Mouse (Mus musculus) kidney, embryonic 14.5 days (tissue): ENCODE measurements around the gene Map3k20. TPM values are rescaled to one million over a fixed set of nuclear protein-coding genes. Genes with fewer than 3 reads are reported as not detected.

Experiments
- ATAC-seq: fragments of 200-750 bp; cut with Nextera tagmentation; 2 replicates; pipeline ENCODE4 v1.8.0; 2017; ENCODE audit warnings: moderate number of reproducible peaks, mild to moderate bottlenecking, moderate TSS enrichment, moderate library complexity; ENCODE audit not compliant: low FRiP score, low TSS enrichment
- H3K27ac ChIP-seq: fragments of 300-500 bp; sonication (generic); 2 replicates; pipeline ENCODE4 v1.5.1; 2014; ENCODE audit warnings: low read depth, mild to moderate bottlenecking, low read length, moderate library complexity, mixed read lengths
- H3K27me3 ChIP-seq: fragments of 300-500 bp; sonication (generic); 2 replicates; pipeline ENCODE4 v1.6.1; 2014; ENCODE audit warnings: mild to moderate bottlenecking, low read length; ENCODE audit not compliant: control insufficient read depth, insufficient read depth
- H3K36me3 ChIP-seq: fragments of 300-500 bp; sonication (generic); 2 replicates; pipeline ENCODE4 v1.6.1; 2014; ENCODE audit warnings: low read length, mixed read lengths; ENCODE audit not compliant: control insufficient read depth, insufficient read depth
- H3K4me1 ChIP-seq: fragments of 300-500 bp; sonication (generic); 2 replicates; pipeline ENCODE4 v1.6.1; 2014; ENCODE audit warnings: low read length, mixed read lengths; ENCODE audit not compliant: control insufficient read depth, insufficient read depth
- H3K4me2 ChIP-seq: fragments of 300-500 bp; sonication (generic); replicated peaks from 2 replicates; pipeline ENCODE4 v1.6.1; 2014; ENCODE audit warnings: low read depth, mild to moderate bottlenecking, low read length
- H3K4me3 ChIP-seq: fragments of 300-500 bp; sonication (generic); 2 replicates; pipeline ENCODE4 v1.5.1; 2014; ENCODE audit warnings: mild to moderate bottlenecking, low read length
- H3K9ac ChIP-seq: fragments of 300-500 bp; sonication (generic); 2 replicates; pipeline ENCODE4 v1.6.1; 2014; ENCODE audit warnings: low read depth, mild to moderate bottlenecking, low read length, moderate library complexity
- H3K9me3 ChIP-seq: fragments of 300-500 bp; sonication (generic); 2 replicates; pipeline ENCODE4 v1.6.1; 2016; ENCODE audit warnings: low read length; ENCODE audit not compliant: control insufficient read depth
- WGBS: fragments of 180-500 bp; shearing (Covaris S2); extraction: QIAGEN DNeasy Blood & Tissue Kit; methylation state at CpG from one replicate; pipeline ENCODE4 v1.1.7; 2014; 5-methylcytosine and 5-hydroxymethylcytosine counted together
- polyA plus RNA-seq: library from polyadenylated mRNA; unstranded; fragments of >200 nt; fragmentation: Nextera tagmentation; extraction: Ambion mirVana; gene quantifications from 2 replicates; pipeline ENCODE4 v1.2.1, GENCODE M21; 2014

Gene Map3k20
- polyA plus RNA-seq, 1 experiment from 2014 or later = 15.7 TPM

DNA sequence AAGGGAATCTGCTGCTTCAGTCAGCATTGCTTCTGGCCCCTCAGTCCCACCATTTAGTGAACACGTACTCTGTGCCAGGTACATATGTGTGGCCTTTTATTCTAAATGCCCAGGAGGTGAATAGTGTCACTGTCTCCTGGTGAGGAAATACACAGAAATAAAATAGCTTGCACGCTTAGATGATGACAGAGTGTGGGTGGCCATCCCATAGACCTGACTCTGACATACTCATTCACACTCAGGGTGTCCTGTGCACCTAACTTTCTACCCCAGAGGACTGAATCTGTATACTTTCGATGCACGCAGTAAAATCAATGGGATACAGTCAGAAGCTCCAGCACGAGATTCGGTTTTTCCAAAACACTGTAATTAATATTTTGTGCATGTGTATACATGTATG lies 18.0 kb upstream of the Map3k20 start:
- H3K9ac ChIP-seq = no peak overlapping the region
- H3K4me2 ChIP-seq = no peak overlapping the region
- ATAC-seq = no peak
- no peak overlapping the region for H3K27ac ChIP-seq
- no peaks in the 10 kb centered on the region for H3K9me3 ChIP-seq
- no peaks in the 10 kb centered on the region for H3K27me3 ChIP-seq
- 88% methylated on average over 6 of the region's 6 CpGs for WGBS
- no peak overlapping the region for H3K4me3 ChIP-seq
- no peaks in the 10 kb centered on the region for H3K36me3 ChIP-seq
- no peaks in the 10 kb centered on the region for H3K4me1 ChIP-seq

DNA sequence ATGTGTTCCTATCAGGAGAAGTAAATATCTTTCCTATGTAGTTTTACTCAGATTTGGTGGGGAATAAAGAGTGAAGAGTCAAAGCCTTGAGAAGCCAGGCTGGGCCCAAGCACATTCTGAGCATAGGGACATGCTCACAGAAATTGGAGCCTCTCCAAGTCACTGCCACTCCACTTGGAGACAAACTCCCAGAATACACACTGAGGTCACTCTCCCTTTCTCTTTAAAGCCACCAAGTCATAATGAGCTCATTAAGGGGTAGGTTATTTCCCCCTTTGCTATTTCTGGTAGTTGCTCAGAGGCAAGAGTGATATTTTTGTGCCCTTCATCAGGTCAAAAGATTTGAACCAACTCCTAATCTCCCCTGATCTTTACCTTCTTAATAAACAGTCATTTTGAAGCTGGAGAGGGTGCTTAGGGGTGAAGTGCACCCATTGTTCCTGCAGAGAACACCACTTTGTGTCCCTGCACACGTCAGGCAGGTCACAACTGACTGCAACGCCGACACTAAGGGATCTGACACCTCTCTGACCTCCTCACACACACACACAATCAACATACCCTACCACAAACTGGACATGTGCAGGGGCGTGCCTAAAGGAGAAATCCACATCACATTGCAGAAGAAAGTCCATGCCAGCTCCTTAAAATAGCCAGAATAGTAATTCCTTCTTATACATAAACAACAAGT lies 15.6 kb upstream of the Map3k20 start:
- no peak overlapping the region for H3K4me2 ChIP-seq
- 68% methylated on average over 4 of the region's 4 CpGs for WGBS
- H3K4me3 ChIP-seq = no peak overlapping the region
- ATAC-seq = no peak
- H3K9me3 ChIP-seq = no peaks in the 10 kb centered on the region
- H3K4me1 ChIP-seq = no peaks in the 10 kb centered on the region
- H3K9ac ChIP-seq = no peak overlapping the region
- H3K36me3 ChIP-seq = no peaks in the 10 kb centered on the region
- H3K27ac ChIP-seq = no peak overlapping the region
- no peaks in the 10 kb centered on the region for H3K27me3 ChIP-seq

DNA sequence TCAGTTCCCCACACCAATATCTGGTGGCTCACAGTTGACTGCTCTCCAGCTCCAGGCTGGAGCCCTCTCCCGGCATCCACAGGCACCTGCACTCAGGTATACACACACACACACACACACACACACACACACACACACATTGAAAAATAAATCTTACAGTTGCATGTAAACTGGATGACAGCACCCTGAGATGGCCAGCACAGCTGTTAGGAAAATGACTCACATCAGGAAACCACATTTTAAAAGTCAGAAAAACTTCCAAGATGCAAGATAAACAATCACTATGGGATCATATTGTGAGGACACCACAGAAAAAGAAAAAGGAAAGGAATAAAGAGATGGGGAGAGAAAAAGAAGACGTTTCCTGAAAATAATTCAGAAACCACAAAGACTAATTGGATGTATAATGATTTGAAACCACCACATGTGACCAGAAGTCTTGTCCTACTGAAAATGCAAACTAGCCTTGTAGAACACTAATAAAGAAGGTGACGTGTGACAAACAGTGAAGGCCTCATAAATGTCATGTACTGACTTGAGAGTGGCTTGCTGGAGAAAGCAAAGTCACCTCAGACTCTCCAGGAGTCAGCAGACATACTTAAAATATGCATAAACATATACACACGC lies 7.1 kb upstream of the Map3k20 start:
- Histone ChIP-seq H3K36me3 (no peaks in the 10 kb centered on the region), H3K4me3 (no peak overlapping the region), H3K27me3 (no peaks in the 10 kb centered on the region), H3K4me2 (no peak overlapping the region), H3K4me1 (no peaks in the 10 kb centered on the region), H3K9ac (no peak overlapping the region), H3K27ac (no peak overlapping the region), H3K9me3 (no peaks in the 10 kb centered on the region)
- 81% methylated on average over 4 of the region's 4 CpGs for WGBS
- no peak for ATAC-seq

DNA sequence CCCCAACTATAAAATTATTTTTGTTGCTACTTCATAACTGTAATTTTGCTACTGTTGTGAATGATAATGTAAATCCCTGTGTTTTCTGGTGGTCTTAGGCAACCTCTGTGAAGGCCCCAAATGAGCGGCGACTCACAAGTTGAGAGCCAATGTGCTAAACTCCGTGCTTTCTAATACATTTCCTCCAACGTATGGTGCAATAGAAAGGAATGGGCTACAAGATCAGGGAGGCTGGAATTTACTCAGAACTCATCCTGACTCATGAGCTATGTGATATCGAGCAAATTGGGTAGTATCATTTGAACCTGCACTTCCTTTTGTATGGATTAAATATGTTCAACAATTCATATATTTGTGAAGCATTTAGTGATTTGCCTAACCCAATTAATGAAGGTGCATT lies 4.9 kb upstream of the Map3k20 start:
- Histone ChIP-seq H3K4me2 (no peak overlapping the region), H3K4me1 (no peaks in the 10 kb centered on the region), H3K27ac (no peak overlapping the region), H3K36me3 (no peaks in the 10 kb centered on the region), H3K4me3 (no peak overlapping the region), H3K27me3 (no peaks in the 10 kb centered on the region), H3K9me3 (no peaks in the 10 kb centered on the region), H3K9ac (no peak overlapping the region)
- WGBS = 93% methylated on average over 5 of the region's 5 CpGs
- no peak for ATAC-seq

DNA sequence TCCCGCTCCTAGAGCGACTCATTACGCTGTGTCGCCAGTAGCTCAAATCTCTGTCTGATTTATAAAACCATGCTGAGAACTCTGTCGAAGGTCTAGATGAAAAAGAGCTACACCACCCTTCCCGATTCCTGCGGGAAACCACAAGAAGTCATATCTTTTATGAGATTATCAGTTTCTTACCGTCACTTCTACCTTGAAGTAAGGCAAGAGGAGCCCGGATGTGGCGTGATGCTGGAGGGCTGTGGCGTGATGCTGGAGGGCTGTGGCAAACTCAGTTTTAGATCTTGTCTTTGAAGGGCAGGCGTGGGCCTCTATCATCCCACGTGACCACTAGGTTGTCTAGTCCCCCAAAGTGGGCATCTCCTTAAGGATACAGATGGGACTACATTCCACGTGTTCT lies 3.5 kb upstream of the Map3k20 start:
- H3K27ac ChIP-seq = no peak overlapping the region
- ATAC-seq = no peak
- H3K36me3 ChIP-seq = no peaks in the 10 kb centered on the region
- H3K4me3 ChIP-seq = no peak overlapping the region
- no peaks in the 10 kb centered on the region for H3K4me1 ChIP-seq
- 94% methylated on average over 14 of the region's 14 CpGs for WGBS
- no peaks in the 10 kb centered on the region for H3K27me3 ChIP-seq
- H3K9me3 ChIP-seq = no peaks in the 10 kb centered on the region
- H3K4me2 ChIP-seq = no peak overlapping the region
- no peak overlapping the region for H3K9ac ChIP-seq

DNA sequence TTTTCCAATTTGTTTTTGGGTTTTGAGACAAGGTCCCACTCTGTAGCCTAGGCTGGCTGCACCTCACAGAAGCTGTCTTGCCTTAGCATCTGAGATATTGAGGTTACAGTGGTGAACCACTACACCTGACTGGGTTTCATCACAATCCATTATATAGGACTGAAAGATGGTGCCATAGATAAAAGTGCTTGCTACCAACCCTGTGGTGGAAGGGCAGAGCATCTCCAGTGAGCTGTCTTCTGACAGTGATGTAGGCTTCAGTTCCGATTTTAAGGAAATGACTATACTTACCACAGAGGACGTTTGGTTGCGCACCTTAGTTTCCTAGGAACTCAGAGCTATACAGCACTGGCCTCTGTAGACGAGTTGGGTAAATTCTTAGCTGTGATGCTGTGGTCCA lies 2.7 kb upstream of the Map3k20 start:
- WGBS = 85% methylated on average over 4 of the region's 4 CpGs
- Histone ChIP-seq H3K4me3 (no peak overlapping the region), H3K27ac (no peak overlapping the region), H3K9ac (no peak overlapping the region), H3K4me1 (no peaks in the 10 kb centered on the region), H3K4me2 (no peak overlapping the region), H3K9me3 (no peaks in the 10 kb centered on the region), H3K27me3 (no peaks in the 10 kb centered on the region), H3K36me3 (no peaks in the 10 kb centered on the region)
- no peak for ATAC-seq

DNA sequence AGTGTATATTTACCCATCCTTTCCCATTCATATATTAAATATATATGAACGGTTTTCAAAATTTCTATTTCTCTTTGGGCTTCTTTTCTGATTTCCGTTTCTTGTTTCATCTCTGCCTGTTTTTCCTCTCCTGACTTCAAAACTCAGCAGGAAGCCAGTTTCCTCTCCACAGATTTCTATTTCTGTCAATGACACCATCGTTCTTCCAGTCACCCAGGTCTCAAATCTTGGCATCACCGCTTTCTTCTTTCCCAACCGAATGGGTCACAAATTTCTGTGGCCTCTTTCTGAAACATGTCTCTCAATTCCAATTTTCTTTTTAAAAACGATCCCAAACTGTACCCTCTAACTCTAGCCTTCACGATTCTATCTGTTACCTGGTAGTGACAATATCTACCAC lies 748 bp upstream of the Map3k20 start:
- Histone ChIP-seq H3K4me2 (no peak overlapping the region), H3K27ac (no peak overlapping the region), H3K9ac (no peak overlapping the region), H3K4me3 (no peak overlapping the region), H3K27me3 (no peaks in the 10 kb centered on the region), H3K9me3 (no peaks in the 10 kb centered on the region), H3K36me3 (no peaks in the 10 kb centered on the region), H3K4me1 (no peaks in the 10 kb centered on the region)
- WGBS = 80% methylated on average over 7 of the region's 7 CpGs
- ATAC-seq = no peak

DNA sequence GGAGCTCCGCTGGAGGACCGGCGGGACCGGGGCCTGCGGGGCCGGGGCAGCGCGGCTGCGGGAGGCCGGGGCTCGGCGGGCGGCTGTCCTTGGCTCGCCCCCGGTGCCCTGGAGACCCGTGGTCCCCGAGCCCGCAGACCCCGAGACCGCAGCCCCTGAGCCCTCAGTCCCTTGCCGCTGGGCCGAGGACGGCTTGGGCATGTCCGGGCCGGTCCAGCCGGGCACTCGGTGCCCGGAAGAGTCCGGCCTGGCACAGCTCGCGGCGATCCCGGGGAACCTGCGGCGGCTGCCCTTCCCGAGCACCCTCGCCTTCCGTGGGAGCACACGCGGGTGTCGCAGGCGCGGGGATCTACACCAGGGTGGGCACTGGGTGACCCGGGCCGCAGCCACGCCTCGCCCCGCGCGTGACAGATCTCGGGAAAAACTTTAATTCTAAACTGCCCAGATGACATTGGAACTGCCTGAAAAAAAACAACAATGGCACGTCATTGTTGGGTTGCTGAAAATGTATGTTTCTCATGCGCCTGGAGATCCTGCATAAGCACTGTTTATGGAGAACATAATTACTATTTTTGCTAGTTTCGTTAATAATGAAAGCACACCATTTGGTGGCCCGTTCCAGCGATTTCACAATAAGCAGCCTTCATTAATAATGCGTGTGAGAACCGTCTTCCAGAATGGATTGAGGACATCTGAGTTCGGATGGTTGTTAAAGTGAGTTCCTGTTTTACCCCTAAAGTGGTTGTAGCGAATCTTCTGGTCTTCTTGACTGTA lies 638 bp downstream of the Map3k20 start:
- H3K27ac ChIP-seq = no peak overlapping the region
- no peaks in the 10 kb centered on the region for H3K9me3 ChIP-seq
- H3K4me3 ChIP-seq = peak overlapping the region; percentile 89
- no peaks in the 10 kb centered on the region for H3K4me1 ChIP-seq
- no peaks in the 10 kb centered on the region for H3K27me3 ChIP-seq
- 2% methylated on average over 51 of the region's 60 CpGs for WGBS
- peak overlapping the region; percentile 84 for H3K4me2 ChIP-seq
- no peaks in the 10 kb centered on the region for H3K36me3 ChIP-seq
- ATAC-seq = peak; percentile 74
- H3K9ac ChIP-seq = peak overlapping the region; percentile 96

DNA sequence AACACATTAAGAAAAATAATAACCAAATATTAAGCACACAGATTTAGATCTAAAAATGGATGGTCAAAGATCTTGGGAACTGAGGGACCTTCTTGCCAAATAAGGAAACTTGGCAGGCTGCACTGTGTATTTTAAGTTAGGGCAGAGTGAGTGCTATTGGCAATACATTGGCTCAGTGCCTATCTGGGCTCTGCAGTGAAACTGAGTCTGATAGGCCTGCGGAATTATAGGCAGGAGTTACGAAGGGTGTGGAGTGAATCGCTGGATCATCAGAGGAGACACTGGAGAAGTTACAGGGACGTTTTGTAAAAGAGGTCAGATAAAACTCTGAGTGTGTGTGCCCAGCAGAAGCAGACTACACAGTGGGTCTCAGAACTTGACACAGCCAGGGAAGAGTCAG lies 1.7 kb downstream of the Map3k20 start:
- WGBS = 71% methylated on average over 4 of the region's 4 CpGs
- no peak overlapping the region for H3K4me2 ChIP-seq
- no peak overlapping the region for H3K27ac ChIP-seq
- H3K36me3 ChIP-seq = no peaks in the 10 kb centered on the region
- no peak for ATAC-seq
- no peaks in the 10 kb centered on the region for H3K4me1 ChIP-seq
- H3K9me3 ChIP-seq = no peaks in the 10 kb centered on the region
- H3K4me3 ChIP-seq = no peak overlapping the region
- no peak overlapping the region for H3K9ac ChIP-seq
- H3K27me3 ChIP-seq = no peaks in the 10 kb centered on the region
